Mouse (Mus musculus): ENCODE measurements around the gene Adprh. TPM values are rescaled to one million over a fixed set of nuclear protein-coding genes. Genes with fewer than 3 reads are reported as not detected.

Adprh gene
- polyA plus RNA-seq, 1 experiment from 2014 or later: 143 TPM

DNA sequence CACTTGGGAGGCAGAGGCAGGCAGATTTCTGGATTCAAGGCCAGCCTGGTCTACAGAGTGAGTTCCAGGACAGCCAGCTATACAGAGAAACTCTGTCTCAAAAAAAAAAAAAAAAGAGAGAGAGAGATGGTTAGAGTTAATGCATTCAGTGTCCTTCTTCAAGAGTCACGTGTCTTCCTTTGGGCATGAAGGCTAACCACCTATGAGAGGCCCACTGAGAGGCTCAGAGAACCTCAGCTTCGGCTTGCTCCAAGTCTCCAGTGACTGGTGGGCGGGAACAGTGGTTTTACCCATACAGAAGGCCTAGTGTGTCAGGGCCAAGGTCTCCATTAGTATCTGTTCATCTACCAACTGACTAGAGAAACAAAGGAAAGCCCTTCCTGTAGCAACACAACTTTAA, 53.4 kb downstream of the Adprh start:
- WGBS: 69% methylated on average over 3 of the region's 3 CpGs
- Histone ChIP-seq H3K4me1 (ENCODE audit: control insufficient read depth, insufficient read depth, low read length) (0 out of 2 replicates have a peak, but pooled peaks cover 2% of the 10 kb centered on the region), H3K27ac (ENCODE audit: low read depth, low read length) (no peak overlapping the region), H3K4me2 (ENCODE audit: low read depth) (no peak overlapping the region), H3K9me3 (ENCODE audit: control insufficient read depth, low read length) (no peaks in the 10 kb centered on the region), H3K4me3 (ENCODE audit: low read depth, low read length) (no peak overlapping the region), H3K36me3 (ENCODE audit: control insufficient read depth, insufficient read depth, low read length) (no peaks in the 10 kb centered on the region), H3K27me3 (ENCODE audit: control insufficient read depth, insufficient read depth, low read length) (no peaks in the 10 kb centered on the region), H3K9ac (ENCODE audit: low read length) (peak overlapping the region; percentile 30)
- ATAC-seq (ENCODE audit: insufficient read depth, low FRiP score, low TSS enrichment) (no peak), DNase-seq (ENCODE audit: low spot score) (no peak)

DNA sequence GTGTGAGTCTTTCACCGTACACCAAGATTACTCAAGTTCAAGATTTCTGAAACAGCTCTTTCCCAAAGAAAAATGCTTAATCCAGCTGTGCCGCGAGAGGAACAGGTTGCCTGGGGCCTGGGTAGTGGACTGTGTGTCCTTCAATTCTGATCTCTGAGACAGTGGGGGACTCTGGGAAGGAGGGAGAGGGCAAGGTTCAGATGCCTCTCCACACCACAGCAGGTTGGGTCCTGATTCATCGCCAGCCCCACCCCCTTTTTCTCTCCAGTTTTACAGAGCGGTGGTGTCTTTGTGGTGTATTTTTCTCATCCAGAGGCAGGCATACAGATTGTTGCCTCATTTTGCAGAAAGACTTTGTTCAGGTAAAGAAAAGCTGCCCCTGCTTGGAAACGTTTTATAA, 54.2 kb downstream of the Adprh start:
- Histone ChIP-seq H3K27me3 (ENCODE audit: control insufficient read depth, insufficient read depth, low read length) (no peaks in the 10 kb centered on the region), H3K27ac (ENCODE audit: low read depth, low read length) (no peak overlapping the region), H3K4me3 (ENCODE audit: low read depth, low read length) (no peak overlapping the region), H3K9me3 (ENCODE audit: control insufficient read depth, low read length) (no peaks in the 10 kb centered on the region), H3K36me3 (ENCODE audit: control insufficient read depth, insufficient read depth, low read length) (no peaks in the 10 kb centered on the region), H3K9ac (ENCODE audit: low read length) (no peak overlapping the region), H3K4me1 (ENCODE audit: control insufficient read depth, insufficient read depth, low read length) (0 out of 2 replicates have a peak, but pooled peaks cover 2% of the 10 kb centered on the region), H3K4me2 (ENCODE audit: low read depth) (no peak overlapping the region)
- 92% methylated on average over 6 of the region's 6 CpGs for WGBS
- DNase-seq (ENCODE audit: low spot score): no peak
- no peak for ATAC-seq (ENCODE audit: insufficient read depth, low FRiP score, low TSS enrichment)

DNA sequence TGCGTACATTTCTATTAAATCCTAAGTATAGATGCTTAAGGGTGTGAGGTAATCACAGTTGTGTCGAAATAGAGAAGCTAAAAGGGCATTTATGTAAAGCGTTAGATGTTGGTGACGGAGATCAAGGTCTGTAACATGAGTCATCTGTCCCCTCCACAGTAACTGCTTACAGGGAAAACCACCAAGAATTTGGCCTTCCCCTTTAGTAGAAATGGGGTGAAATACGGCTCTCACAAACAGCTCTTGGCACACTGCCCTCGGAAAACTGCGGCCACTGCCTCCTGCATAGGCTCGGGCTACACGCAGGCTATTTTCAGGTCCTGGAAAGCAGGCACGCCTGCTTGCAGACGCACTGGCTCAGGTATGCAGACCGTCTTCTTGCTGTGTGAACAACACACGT, 56.3 kb downstream of the Adprh start:
- DNase-seq (ENCODE audit: low spot score): no peak
- 81% methylated on average over 13 of the region's 13 CpGs for WGBS
- no peak for ATAC-seq (ENCODE audit: insufficient read depth, low FRiP score, low TSS enrichment)
- H3K4me2 ChIP-seq (ENCODE audit: low read depth): no peak overlapping the region
- H3K4me3 ChIP-seq (ENCODE audit: low read depth, low read length): no peak overlapping the region
- H3K27me3 ChIP-seq (ENCODE audit: control insufficient read depth, insufficient read depth, low read length): no peaks in the 10 kb centered on the region
- 0 out of 2 replicates have a peak, but pooled peaks cover 2% of the 10 kb centered on the region for H3K4me1 ChIP-seq (ENCODE audit: control insufficient read depth, insufficient read depth, low read length)
- H3K9ac ChIP-seq (ENCODE audit: low read length): no peak overlapping the region
- no peaks in the 10 kb centered on the region for H3K36me3 ChIP-seq (ENCODE audit: control insufficient read depth, insufficient read depth, low read length)
- H3K9me3 ChIP-seq (ENCODE audit: control insufficient read depth, low read length): no peaks in the 10 kb centered on the region
- no peak overlapping the region for H3K27ac ChIP-seq (ENCODE audit: low read depth, low read length)

- Histone ChIP-seq H3K27me3 (ENCODE audit: control insufficient read depth, insufficient read depth, low read length) (no peaks in the 10 kb centered on the region), H3K4me3 (ENCODE audit: low read depth, low read length) (no peak overlapping the region), H3K9ac (ENCODE audit: low read length) (no peak overlapping the region), H3K9me3 (ENCODE audit: control insufficient read depth, low read length) (no peaks in the 10 kb centered on the region), H3K36me3 (ENCODE audit: control insufficient read depth, insufficient read depth, low read length) (no peaks in the 10 kb centered on the region), H3K27ac (ENCODE audit: low read depth, low read length) (no peak overlapping the region), H3K4me1 (ENCODE audit: control insufficient read depth, insufficient read depth, low read length) (0 out of 2 replicates have a peak, but pooled peaks cover 2% of the 10 kb centered on the region), H3K4me2 (ENCODE audit: low read depth) (no peak overlapping the region)
- ATAC-seq (ENCODE audit: insufficient read depth, low FRiP score, low TSS enrichment) (no peak), DNase-seq (ENCODE audit: low spot score) (no peak)
- 75% methylated on average over 6 of the region's 6 CpGs for WGBS
Measured at GRCm38 (mm10) chr16:38395060-38395730, 57.3 kb downstream of the Adprh start.

- no peaks in the 10 kb centered on the region for H3K27me3 ChIP-seq (ENCODE audit: control insufficient read depth, insufficient read depth, low read length)
- H3K9ac ChIP-seq (ENCODE audit: low read length): no peak overlapping the region
- ATAC-seq (ENCODE audit: insufficient read depth, low FRiP score, low TSS enrichment) (no peak), DNase-seq (ENCODE audit: low spot score) (no peak)
- no peaks in the 10 kb centered on the region for H3K4me1 ChIP-seq (ENCODE audit: control insufficient read depth, insufficient read depth, low read length)
- H3K9me3 ChIP-seq (ENCODE audit: control insufficient read depth, low read length): no peaks in the 10 kb centered on the region
- no peak overlapping the region for H3K27ac ChIP-seq (ENCODE audit: low read depth, low read length)
- no peak overlapping the region for H3K4me3 ChIP-seq (ENCODE audit: low read depth, low read length)
- 91% methylated on average over 8 of the region's 8 CpGs for WGBS
- no peak overlapping the region for H3K4me2 ChIP-seq (ENCODE audit: low read depth)
- H3K36me3 ChIP-seq (ENCODE audit: control insufficient read depth, insufficient read depth, low read length): no peaks in the 10 kb centered on the region
Measured at GRCm38 (mm10) chr16:38394191-38394618, 58.3 kb downstream of the Adprh start.

Other genes starting within 250 kb of the Adprh start
- gene Nr1i2, start 157.9 kb downstream of the Adprh start, polyA plus RNA-seq (2014; fragmentation: Nextera tagmentation; extraction: Ambion mirVana): not detected in 2 replicates
- 0.19 and 0.27 TPM in 2 replicates for gene Maats1, start 110.6 kb downstream of the Adprh start, polyA plus RNA-seq (2014; fragmentation: Nextera tagmentation; extraction: Ambion mirVana)
- 113 and 118 TPM in 2 replicates for gene Cox17, start 105.7 kb downstream of the Adprh start, polyA plus RNA-seq (2014; fragmentation: Nextera tagmentation; extraction: Ambion mirVana)
- gene Gm21987, start 105.7 kb downstream of the Adprh start, polyA plus RNA-seq (2014; fragmentation: Nextera tagmentation; extraction: Ambion mirVana): not detected in 2 replicates
- 1.2 and 1.3 TPM in 2 replicates for gene Popdc2, start 90.5 kb downstream of the Adprh start, polyA plus RNA-seq (2014; fragmentation: Nextera tagmentation; extraction: Ambion mirVana)
- gene Pla1a, start 19.6 kb downstream of the Adprh start, polyA plus RNA-seq (2014; fragmentation: Nextera tagmentation; extraction: Ambion mirVana): 0.20 and 0.23 TPM in 2 replicates
- gene Cd80, start 2.9 kb upstream of the Adprh start, polyA plus RNA-seq (2014; fragmentation: Nextera tagmentation; extraction: Ambion mirVana): 0.54 and 0.72 TPM in 2 replicates
- 29.6 and 33.3 TPM in 2 replicates for gene Timmdc1, start 70.0 kb upstream of the Adprh start, polyA plus RNA-seq (2014; fragmentation: Nextera tagmentation; extraction: Ambion mirVana)
- gene Poglut1, start 97.6 kb upstream of the Adprh start, polyA plus RNA-seq (2014; fragmentation: Nextera tagmentation; extraction: Ambion mirVana): 69.8 and 70.4 TPM in 2 replicates
- 94.3 and 96.1 TPM in 2 replicates for gene Tmem39a, start 106.0 kb upstream of the Adprh start, polyA plus RNA-seq (2014; fragmentation: Nextera tagmentation; extraction: Ambion mirVana)